Mouse (Mus musculus) embryonic fibroblast, embryonic 13.5 days (primary cell): Measurements from ENCODE around the gene Nlrp10. TPM values are rescaled to one million over a fixed set of nuclear protein-coding genes. Genes with fewer than 3 reads are reported as not detected.

Experiments
- H3K27ac ChIP-seq: 2 replicates; pipeline ENCODE4 v1.5.1; 2012; ENCODE audit warnings: low read length, control low read depth, inconsistent platforms; ENCODE audit not compliant: insufficient read depth
- H3K4me1 ChIP-seq: 2 replicates; pipeline ENCODE4 v1.6.1; 2011; ENCODE audit warnings: low read length; ENCODE audit not compliant: control insufficient read depth, insufficient read depth
- H3K4me3 ChIP-seq: 2 replicates; pipeline ENCODE4 v1.5.1; 2011; ENCODE audit warnings: mild to moderate bottlenecking, control low read depth, low read length; ENCODE audit not compliant: insufficient read depth
- CTCF ChIP-seq: IDR thresholded peaks from 2 replicates; pipeline ENCODE4 v1.5.1; 2011; ENCODE audit warnings: mild to moderate bottlenecking, control low read depth, low read length, moderate library complexity, borderline replicate concordance; ENCODE audit not compliant: insufficient read depth
- POLR2A ChIP-seq: IDR thresholded peaks from 2 replicates; pipeline ENCODE4 v1.6.1; 2011; ENCODE audit warnings: low read depth, mild to moderate bottlenecking, control low read depth, low read length, moderate library complexity
- polyA plus RNA-seq: library from polyadenylated mRNA; stranded (reverse); fragments of >200 nt; gene quantifications from 2 replicates; pipeline ENCODE4 v1.2.4, GENCODE M21; 2011; ENCODE audit warnings: low read depth; ENCODE audit not compliant: missing spikeins, insufficient read length

The Nlrp10 gene
- 0.16 TPM in 1 of 2 replicates, not detected in the other for polyA plus RNA-seq

- no peak within 1 kb of the TSS for H3K27ac ChIP-seq
- no peak for TF ChIP-seq CTCF
- H3K4me1 ChIP-seq = no peaks in the 10 kb centered on the region
- no peak within 1 kb of the TSS for H3K4me3 ChIP-seq
Observed at GRCm38 (mm10) chr7:108929726-108930393, at the start of gene Nlrp10. Gene Nlrp10 (minus strand): TSS chr7:108930178.

GRCm38 (mm10) chr7:108972273-108972672 lies 42.3 kb upstream of the Nlrp10 start:
- no peak overlapping the region for H3K4me3 ChIP-seq
- no peaks in the 10 kb centered on the region for H3K4me1 ChIP-seq
- TF ChIP-seq CTCF (no peak), POLR2A (no peak)
- H3K27ac ChIP-seq = no peak overlapping the region

GRCm38 (mm10) chr7:108968201-108968600 lies 38.2 kb upstream of the Nlrp10 start:
- Histone ChIP-seq H3K4me1 (no peaks in the 10 kb centered on the region), H3K4me3 (no peak overlapping the region), H3K27ac (no peak overlapping the region)
- TF ChIP-seq CTCF = no peak
- TF ChIP-seq POLR2A = no peak

- no peaks in the 10 kb centered on the region for H3K4me1 ChIP-seq
- TF ChIP-seq POLR2A (no peak), CTCF (peak; percentile 90)
- no peak overlapping the region for H3K27ac ChIP-seq
- no peak overlapping the region for H3K4me3 ChIP-seq
Observed at GRCm38 (mm10) chr7:108966742-108967362, 36.9 kb upstream of the Nlrp10 start.

- TF ChIP-seq CTCF = no peak
- no peak for TF ChIP-seq POLR2A
- H3K4me1 ChIP-seq = no peaks in the 10 kb centered on the region
- H3K4me3 ChIP-seq = no peak overlapping the region
- no peak overlapping the region for H3K27ac ChIP-seq
Observed at GRCm38 (mm10) chr7:108965968-108966367, 36.0 kb upstream of the Nlrp10 start.

- TF ChIP-seq CTCF = no peak
- TF ChIP-seq POLR2A = no peak
- Histone ChIP-seq H3K4me1 (no peaks in the 10 kb centered on the region), H3K27ac (no peak overlapping the region), H3K4me3 (no peak overlapping the region)
Observed at GRCm38 (mm10) chr7:108957734-108958133, 27.8 kb upstream of the Nlrp10 start.

GRCm38 (mm10) chr7:108954185-108954584 lies 24.2 kb upstream of the Nlrp10 start:
- no peak for TF ChIP-seq POLR2A
- no peak for TF ChIP-seq CTCF
- Histone ChIP-seq H3K4me1 (no peaks in the 10 kb centered on the region), H3K27ac (no peak overlapping the region), H3K4me3 (no peak overlapping the region)

GRCm38 (mm10) chr7:108952801-108953200 lies 22.8 kb upstream of the Nlrp10 start:
- Histone ChIP-seq H3K27ac (no peak overlapping the region), H3K4me3 (no peak overlapping the region), H3K4me1 (no peaks in the 10 kb centered on the region)
- TF ChIP-seq POLR2A (no peak), CTCF (no peak)

- H3K27ac ChIP-seq = no peak overlapping the region
- TF ChIP-seq CTCF (no peak), POLR2A (no peak)
- H3K4me1 ChIP-seq = no peaks in the 10 kb centered on the region
- peak overlapping the region; percentile 45 for H3K4me3 ChIP-seq
Observed at GRCm38 (mm10) chr7:108950762-108951331, 20.9 kb upstream of the Nlrp10 start.

GRCm38 (mm10) chr7:108950312-108950761 lies 20.4 kb upstream of the Nlrp10 start, which contains the start of gene Tub:
Gene Tub (plus strand): TSS chr7:108950338.
- H3K4me3 ChIP-seq = peak within 1 kb of the TSS; percentile 45
- H3K27ac ChIP-seq = no peak within 1 kb of the TSS
- no peaks in the 10 kb centered on the region for H3K4me1 ChIP-seq
- TF ChIP-seq CTCF (no peak), POLR2A (no peak)
